Mouse (Mus musculus) heart, postnatal 36 days (tissue): ENCODE results near the gene Slc9a1. TPM values are rescaled to one million over a fixed set of nuclear protein-coding genes. Genes with fewer than 3 reads are reported as not detected.

Experiments
- DNase-seq, 2 experiments: peaks; one replicate each; pipeline ENCODE4 v3.0.0; 2021 to 2022
- intact Hi-C: fragments of 180-260 bp; cut with DNase I; formaldehyde crosslinking; loops from one replicate; pipeline ENCODE4 v1.15.1; 2025
- total RNA-seq, 2 experiments: library from RNA; stranded (reverse); gene quantifications; 2 replicates each; pipeline ENCODE4 v1.2.3; 2021

Gene Slc9a1
- total RNA-seq, 2 experiments from 2014 or later, result 17.6 to 18.8 TPM

GRCm38 (mm10) chr4:133426141-133426540, 56.6 kb downstream of the Slc9a1 start:
- intact Hi-C loops, result no loop called here
- no peak for DNase-seq

DNA sequence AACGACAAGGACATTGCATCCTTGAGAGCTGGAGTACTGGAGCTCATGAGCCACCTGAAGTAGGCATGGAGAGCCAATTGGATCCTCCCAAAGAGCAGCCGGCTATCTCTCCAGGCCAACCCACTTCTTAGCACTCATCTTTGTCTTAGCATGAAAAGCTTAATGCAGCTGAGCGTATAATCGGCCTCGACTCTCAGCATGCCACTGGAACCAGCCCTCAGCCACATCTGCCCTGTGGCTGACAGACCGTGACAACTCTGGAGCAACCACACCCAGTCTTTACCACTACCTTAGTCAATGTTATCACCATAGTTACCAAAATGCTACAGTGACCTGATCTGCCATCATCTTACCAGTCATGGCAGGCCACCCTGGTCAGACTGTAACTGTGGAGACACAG, 62.0 kb downstream of the Slc9a1 start:
- DNase-seq, result no peak
- intact Hi-C loops, result no loop called here

GRCm38 (mm10) chr4:133432560-133433171, 63.2 kb downstream of the Slc9a1 start:
- intact Hi-C loops, result no loop called here
- DNase-seq, result no peak

- DNase-seq, result no peak
- intact Hi-C loops, result no loop called here
Measured at GRCm38 (mm10) chr4:133435921-133436320, 66.4 kb downstream of the Slc9a1 start.

- intact Hi-C loops, result no loop called here
- DNase-seq, result no peak
Measured at GRCm38 (mm10) chr4:133439460-133440376, 70.2 kb downstream of the Slc9a1 start.

DNA sequence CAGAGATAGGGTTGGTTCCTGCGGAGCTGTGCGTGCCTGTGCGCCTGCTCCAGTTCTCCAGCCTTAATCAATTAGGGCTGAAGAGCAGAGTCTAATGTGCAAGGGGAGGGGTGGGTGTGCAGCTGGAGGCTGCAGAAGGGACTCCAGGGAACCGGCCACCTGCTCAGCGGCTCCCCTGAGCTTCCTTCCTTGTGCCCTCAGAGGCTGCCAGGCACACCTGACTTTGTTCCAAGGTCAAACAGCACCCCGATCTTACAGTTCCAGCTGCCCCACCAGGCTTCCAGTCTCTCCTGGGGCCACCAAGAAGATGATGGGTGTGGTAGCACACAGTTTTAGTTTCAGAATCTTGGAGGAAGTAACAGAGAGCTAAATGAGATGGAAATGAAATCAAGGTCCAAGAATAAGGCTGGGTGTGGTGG, 70.9 kb downstream of the Slc9a1 start:
- intact Hi-C loops, result no loop called here
- no peak for DNase-seq

DNA sequence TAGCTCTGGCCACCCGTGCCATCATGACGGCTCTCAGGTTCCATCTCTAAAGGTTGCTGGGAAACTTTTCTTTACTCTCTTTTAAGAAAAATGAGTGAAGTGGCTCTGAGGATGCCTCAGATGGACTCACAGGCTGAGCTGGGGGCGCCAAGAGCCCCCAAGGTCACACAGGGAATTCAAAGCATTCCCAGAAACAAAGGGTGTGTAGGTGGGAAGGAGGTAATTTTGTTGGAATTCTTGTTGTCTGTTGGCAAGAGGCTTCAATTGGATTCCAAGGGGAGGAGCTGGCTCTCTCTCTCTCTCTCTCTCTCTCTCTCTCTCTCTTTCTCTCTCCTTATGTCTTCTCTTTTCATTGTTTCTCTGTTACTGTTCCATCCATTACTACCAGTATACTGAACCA, 72.7 kb downstream of the Slc9a1 start:
- DNase-seq, result no peak
- intact Hi-C loops, result no loop called here

GRCm38 (mm10) chr4:133443085-133443484, 73.6 kb downstream of the Slc9a1 start:
- no peak for DNase-seq
- intact Hi-C loops, result no loop called here

DNA sequence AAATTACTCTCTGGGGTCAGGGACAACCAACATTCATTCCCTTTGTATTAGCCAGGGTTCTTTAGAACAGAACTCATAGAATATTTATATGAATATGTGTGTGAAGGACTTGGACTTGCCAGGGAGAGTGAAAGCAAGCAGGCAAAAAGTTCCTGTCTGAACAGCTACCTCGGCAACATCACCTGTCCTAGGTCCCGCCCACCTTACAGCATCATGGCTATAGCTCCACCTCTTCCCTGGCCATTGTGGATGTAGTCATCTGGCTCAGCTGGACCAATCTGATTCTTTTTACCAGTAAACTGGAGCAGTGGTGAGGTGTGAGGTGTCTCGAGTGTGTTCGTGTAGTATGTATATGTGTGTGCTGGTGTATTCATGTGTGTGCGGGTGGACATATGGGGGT, 76.2 kb downstream of the Slc9a1 start:
- DNase-seq, result no peak
- intact Hi-C loops, result no loop called here

DNA sequence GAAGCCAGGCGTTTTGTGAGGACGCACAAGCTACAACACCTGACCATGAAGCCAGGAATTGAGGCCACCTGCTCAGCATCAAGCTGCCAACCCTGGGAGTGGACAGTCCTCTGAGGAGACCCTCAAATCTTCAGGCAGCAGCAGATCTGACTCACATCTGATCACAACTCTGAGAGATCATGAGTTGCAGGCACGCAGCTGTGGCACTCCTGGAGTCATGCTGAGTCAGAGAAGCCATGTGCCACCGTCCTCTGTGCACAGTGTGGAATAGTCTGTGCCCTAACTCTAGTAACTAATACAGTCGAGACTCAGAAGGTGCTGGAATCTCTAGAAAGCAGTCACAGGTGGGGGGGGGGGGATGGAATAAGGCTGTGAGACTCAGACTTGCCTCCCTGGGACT, 77.9 kb downstream of the Slc9a1 start:
- intact Hi-C loops, result no loop called here
- no peak for DNase-seq

GRCm38 (mm10) chr4:133447967-133448366, 78.5 kb downstream of the Slc9a1 start:
- intact Hi-C loops, result no loop called here
- no peak for DNase-seq

GRCm38 (mm10) chr4:133448708-133449388, 79.3 kb downstream of the Slc9a1 start:
- intact Hi-C loops, result no loop called here

DNA sequence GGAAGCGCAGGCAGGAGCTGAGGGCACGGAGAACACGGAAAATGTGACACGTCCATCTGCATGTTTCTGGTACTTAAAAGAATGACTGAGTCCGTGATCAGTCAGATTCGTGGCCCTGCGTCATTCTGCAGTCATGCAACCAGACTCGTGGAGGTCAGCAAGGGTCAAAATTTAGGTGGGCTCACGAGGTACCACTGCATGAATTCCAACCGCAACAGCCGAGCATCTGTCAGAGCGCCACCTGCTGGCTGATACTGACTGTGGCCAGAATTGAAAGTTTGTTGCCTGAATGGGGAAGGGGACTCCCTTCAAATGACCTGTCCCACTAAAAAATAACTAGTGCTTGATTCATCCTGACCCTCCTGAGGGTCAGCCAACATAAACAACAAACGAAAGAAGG, 80.2 kb downstream of the Slc9a1 start:
- intact Hi-C loops, result no loop called here
- peak; percentile 66 to 75 for DNase-seq

More at GRCm38 (mm10) chr4:133448708-133449388, 79.3 kb downstream of the Slc9a1 start:
- DNase-seq, result no peak

DNA sequence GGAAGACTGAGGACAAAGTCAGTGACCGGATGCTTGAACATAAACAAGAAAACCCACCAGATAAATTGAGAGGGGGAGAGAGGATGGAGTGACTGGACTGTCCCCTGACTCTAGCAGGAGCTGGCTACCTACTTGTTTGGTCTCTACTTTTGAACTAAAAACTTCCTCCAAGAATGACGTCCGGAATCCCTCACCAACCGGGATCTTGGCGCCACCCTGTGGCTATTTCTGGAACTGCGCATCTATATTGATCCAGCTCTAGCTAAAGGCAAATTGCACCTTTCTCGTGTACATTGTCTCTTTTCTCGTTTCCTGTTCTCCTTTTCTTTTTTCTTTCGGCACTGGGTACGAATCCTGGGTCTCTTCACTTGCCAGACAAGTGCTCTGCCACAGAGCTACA, 82.0 kb downstream of the Slc9a1 start:
- DNase-seq, result peak; percentile 87 to 95
- intact Hi-C loops, result loop anchor here (1.0 kb wide), 2 partner anchors 27 to 141 kb away; no protein-coding TSS in a partner anchor

DNA sequence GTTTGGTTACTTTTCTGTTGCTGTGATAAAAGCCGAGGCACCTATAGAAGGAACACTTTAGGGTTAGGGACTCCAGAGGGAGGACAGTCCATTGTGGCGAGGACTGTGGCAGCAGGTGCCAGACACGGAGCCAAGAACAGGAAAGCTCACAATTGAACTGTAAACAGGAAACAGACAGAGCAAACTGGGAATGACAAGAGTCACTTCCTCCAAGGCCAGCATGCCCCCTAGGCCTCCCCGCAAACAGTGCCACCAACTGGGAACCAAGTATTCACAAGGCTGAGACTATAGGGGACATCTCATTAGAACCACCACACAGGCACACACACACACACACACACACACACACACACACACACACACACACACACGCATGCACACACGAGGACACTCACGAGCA, 82.9 kb downstream of the Slc9a1 start:
- intact Hi-C loops, result no loop called here
- no peak for DNase-seq

- intact Hi-C loops, result no loop called here
- DNase-seq, result no peak
Measured at GRCm38 (mm10) chr4:133458044-133458443, 88.5 kb downstream of the Slc9a1 start.

DNA sequence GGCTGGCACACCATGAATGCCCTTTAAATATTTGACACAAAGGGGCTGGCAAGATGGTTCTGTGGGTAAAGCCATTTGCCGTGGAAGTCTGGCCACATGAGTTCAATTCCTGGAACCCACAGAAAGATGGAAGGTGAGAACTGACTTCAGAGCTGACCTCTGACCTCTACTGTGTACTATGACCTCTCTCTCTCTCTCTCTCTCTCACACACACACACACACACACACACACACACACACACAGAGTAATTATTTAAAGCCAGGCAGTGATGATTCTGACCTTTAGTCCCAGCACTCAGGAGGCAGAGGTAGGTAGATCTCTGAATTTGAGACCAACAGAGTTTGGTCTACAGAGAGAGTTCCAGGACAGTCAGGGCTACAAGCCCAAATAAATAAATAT, 90.5 kb downstream of the Slc9a1 start:
- intact Hi-C loops, result no loop called here
- DNase-seq, result no peak

- no peak for DNase-seq
- intact Hi-C loops, result no loop called here
Measured at GRCm38 (mm10) chr4:133460796-133461325, 91.4 kb downstream of the Slc9a1 start.

- intact Hi-C loops, result no loop called here
- no peak for DNase-seq
Measured at GRCm38 (mm10) chr4:133461362-133461761, 91.9 kb downstream of the Slc9a1 start.

DNA sequence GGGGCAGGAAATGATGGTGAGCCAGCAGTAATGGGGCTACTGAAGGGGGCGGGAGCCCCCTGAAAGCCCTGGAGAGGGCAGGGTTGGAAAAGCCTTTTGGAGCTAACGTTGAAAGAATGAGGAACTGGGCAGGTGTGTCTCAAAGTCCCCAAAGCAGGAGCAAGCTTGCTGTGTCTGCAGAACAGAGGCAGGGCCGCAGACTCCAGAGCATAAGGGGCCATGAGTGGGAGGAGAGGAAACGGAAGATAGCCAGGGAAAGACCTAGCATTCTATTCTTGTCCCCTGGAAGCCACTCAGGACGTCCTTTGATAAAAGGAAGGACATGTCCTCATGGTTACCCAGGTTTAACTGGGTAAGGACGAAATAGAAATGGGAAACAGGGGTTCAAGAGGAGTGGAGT, 93.7 kb downstream of the Slc9a1 start:
- intact Hi-C loops, result no loop called here
- DNase-seq, result peak in 1 of 2 experiments; percentile 44

- intact Hi-C loops, result no loop called here
- peak; percentile 86 to 87 for DNase-seq
Measured at GRCm38 (mm10) chr4:133468080-133468479, 98.6 kb downstream of the Slc9a1 start.
